Mouse (Mus musculus) forebrain, embryonic 12.5 days (tissue): Measurements from ENCODE around the gene Gm266. TPM values are rescaled to one million over a fixed set of nuclear protein-coding genes. Genes with fewer than 3 reads are reported as not detected.
A peak's percentile ranks its signal among the peaks of the same experiment; 100 is the strongest.

ENCODE experiments used
- ATAC-seq: fragments of 200-750 bp; cut with Nextera tagmentation; 2 replicates; pipeline ENCODE4 v1.8.0; 2017; ENCODE audit warnings: moderate TSS enrichment; ENCODE audit not compliant: low FRiP score
- H3K27ac ChIP-seq: fragments of 300-500 bp; sonication (generic); 2 replicates; pipeline ENCODE4 v1.5.1; 2016; ENCODE audit warnings: mild to moderate bottlenecking
- H3K27me3 ChIP-seq: fragments of 300-500 bp; sonication (generic); 2 replicates; pipeline ENCODE4 v1.6.1; 2016; ENCODE audit warnings: mild to moderate bottlenecking
- H3K36me3 ChIP-seq: fragments of 300-500 bp; sonication (generic); replicated peaks from 2 replicates; pipeline ENCODE4 v1.6.1; 2016; ENCODE audit warnings: mild to moderate bottlenecking
- H3K4me1 ChIP-seq: fragments of 300-500 bp; sonication (generic); 2 replicates; pipeline ENCODE4 v1.6.1; 2016
- H3K4me2 ChIP-seq: fragments of 300-500 bp; sonication (generic); 2 replicates; pipeline ENCODE4 v1.6.1; 2016; ENCODE audit warnings: mild to moderate bottlenecking, moderate library complexity
- H3K4me3 ChIP-seq: fragments of 300-500 bp; sonication (generic); replicated peaks from 2 replicates; pipeline ENCODE4 v1.5.1; 2016; ENCODE audit warnings: mild to moderate bottlenecking
- H3K9ac ChIP-seq: fragments of 300-500 bp; sonication (generic); 2 replicates; pipeline ENCODE4 v1.6.1; 2016; ENCODE audit warnings: mild to moderate bottlenecking
- H3K9me3 ChIP-seq: fragments of 300-500 bp; sonication (generic); 2 replicates; pipeline ENCODE4 v1.6.1; 2016
- WGBS: fragments of 180-500 bp; shearing (Covaris S2); methylation state at CpG from one replicate; pipeline ENCODE4 v1.1.7; 2016; 5-methylcytosine and 5-hydroxymethylcytosine counted together
- polyA plus RNA-seq: library from polyadenylated mRNA; unstranded; fragments of >200 nt; fragmentation: Nextera tagmentation; extraction: Ambion mirVana; gene quantifications from 2 replicates; pipeline ENCODE4 v1.2.1, GENCODE M21; 2016

Gene Gm266
- polyA plus RNA-seq, 1 experiment from 2014 or later: 3.5 TPM

DNA sequence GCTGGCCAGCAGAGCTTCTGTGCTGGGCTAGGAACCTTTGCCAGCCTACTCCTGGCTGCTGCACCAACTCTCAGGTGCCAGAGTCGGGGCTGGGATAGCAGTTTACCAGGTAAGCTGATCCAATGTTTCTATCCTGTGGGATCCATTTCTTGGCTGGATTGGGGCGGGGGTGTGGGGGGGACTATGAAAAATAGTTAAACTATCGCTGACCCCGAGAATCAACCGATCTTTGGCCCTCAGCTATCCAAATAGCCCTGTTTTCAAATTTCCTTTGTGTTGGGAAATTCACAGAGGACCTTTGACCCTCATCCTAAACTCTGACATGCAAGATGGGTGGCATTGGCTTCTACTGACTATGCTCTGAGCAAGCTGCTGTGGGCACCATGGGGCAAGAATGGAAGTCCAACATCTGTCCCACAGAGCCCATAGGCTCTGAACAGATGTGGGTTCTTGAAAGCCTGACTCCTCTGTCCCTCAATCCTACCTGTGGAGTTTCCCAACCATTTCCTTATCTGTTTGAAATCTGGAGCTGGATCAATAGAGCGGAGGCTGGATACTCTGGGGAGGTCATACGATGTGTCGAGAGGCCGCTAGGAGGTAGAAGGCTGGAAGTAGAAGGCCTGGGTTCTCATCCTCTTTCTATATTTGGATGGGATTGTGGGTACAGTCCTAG, 44.8 kb downstream of the Gm266 start:
- Histone ChIP-seq H3K36me3 (no peaks in the 10 kb centered on the region), H3K27me3 (peaks cover 92% of the 10 kb centered on the region), H3K9ac (no peak overlapping the region), H3K4me1 (peaks cover 21% of the 10 kb centered on the region), H3K4me2 (no peak overlapping the region), H3K27ac (no peak overlapping the region), H3K4me3 (no peak overlapping the region), H3K9me3 (no peaks in the 10 kb centered on the region)
- ATAC-seq: no peak
- 93% methylated on average over 9 of the region's 9 CpGs for WGBS

GRCm38 (mm10) chr12:111438850-111439249, 46.8 kb downstream of the Gm266 start:
- Histone ChIP-seq H3K27me3 (peaks cover 89% of the 10 kb centered on the region), H3K4me1 (peaks cover 19% of the 10 kb centered on the region), H3K4me2 (no peak overlapping the region), H3K36me3 (no peaks in the 10 kb centered on the region), H3K4me3 (no peak overlapping the region), H3K9ac (no peak overlapping the region), H3K9me3 (no peaks in the 10 kb centered on the region), H3K27ac (no peak overlapping the region)
- WGBS: 85% methylated on average over 6 of the region's 6 CpGs
- no peak for ATAC-seq

- H3K36me3 ChIP-seq: no peaks in the 10 kb centered on the region
- H3K9ac ChIP-seq: no peak overlapping the region
- ATAC-seq: no peak
- H3K4me3 ChIP-seq: no peak overlapping the region
- H3K27me3 ChIP-seq: peaks cover 88% of the 10 kb centered on the region
- 82% methylated on average over 5 of the region's 5 CpGs for WGBS
- no peak overlapping the region for H3K27ac ChIP-seq
- H3K4me2 ChIP-seq: no peak overlapping the region
- H3K4me1 ChIP-seq: peaks cover 12% of the 10 kb centered on the region
- H3K9me3 ChIP-seq: no peaks in the 10 kb centered on the region
Observed at GRCm38 (mm10) chr12:111437222-111437900, 48.3 kb downstream of the Gm266 start.

DNA sequence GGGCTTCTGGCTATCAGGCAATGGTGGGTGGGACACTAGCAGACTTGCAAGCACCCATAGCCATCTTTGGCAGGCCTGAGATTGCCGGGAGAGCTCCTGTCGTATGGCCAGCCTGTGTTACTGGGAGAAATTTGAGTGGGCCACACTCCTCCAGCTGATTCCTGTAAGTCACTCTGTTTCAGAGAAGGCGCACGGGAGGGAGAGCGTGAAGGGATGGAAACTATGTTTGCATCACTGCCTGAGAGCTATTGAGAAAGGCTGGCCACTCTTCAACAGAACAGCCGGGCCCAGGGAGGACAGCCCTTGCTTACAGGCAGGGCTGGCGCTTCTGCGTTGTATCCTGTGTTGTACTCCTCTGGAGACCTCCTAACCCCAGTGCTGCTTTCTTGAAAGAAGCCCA, 49.0 kb downstream of the Gm266 start:
- H3K36me3 ChIP-seq: no peaks in the 10 kb centered on the region
- peaks cover 5% of the 10 kb centered on the region; the same call in 1 of the 2 replicates for H3K4me1 ChIP-seq
- no peaks in the 10 kb centered on the region for H3K9me3 ChIP-seq
- peaks cover 88% of the 10 kb centered on the region for H3K27me3 ChIP-seq
- H3K9ac ChIP-seq: no peak overlapping the region
- no peak for ATAC-seq
- no peak overlapping the region for H3K27ac ChIP-seq
- no peak overlapping the region for H3K4me2 ChIP-seq
- WGBS: 73% methylated on average over 8 of the region's 8 CpGs
- no peak overlapping the region for H3K4me3 ChIP-seq

GRCm38 (mm10) chr12:111436170-111436569, 49.5 kb downstream of the Gm266 start:
- no peak overlapping the region for H3K27ac ChIP-seq
- peaks cover 88% of the 10 kb centered on the region for H3K27me3 ChIP-seq
- H3K4me1 ChIP-seq: 0 out of 2 replicates have a peak, but pooled peaks cover 4% of the 10 kb centered on the region
- no peak overlapping the region for H3K9ac ChIP-seq
- H3K9me3 ChIP-seq: no peaks in the 10 kb centered on the region
- no peak for ATAC-seq
- no peak overlapping the region for H3K4me2 ChIP-seq
- no peak overlapping the region for H3K4me3 ChIP-seq
- WGBS: 92% methylated on average over 3 of the region's 3 CpGs
- no peaks in the 10 kb centered on the region for H3K36me3 ChIP-seq

- H3K9me3 ChIP-seq: no peaks in the 10 kb centered on the region
- H3K27ac ChIP-seq: 0 out of 2 replicates have a peak overlapping the region, but pooled peaks have one; percentile 46
- H3K4me3 ChIP-seq: no peak overlapping the region
- H3K36me3 ChIP-seq: no peaks in the 10 kb centered on the region
- peaks cover 12% of the 10 kb centered on the region for H3K4me1 ChIP-seq
- no peak for ATAC-seq
- peaks cover 89% of the 10 kb centered on the region for H3K27me3 ChIP-seq
- no peak overlapping the region for H3K9ac ChIP-seq
- no peak overlapping the region for H3K4me2 ChIP-seq
- 60% methylated on average over 8 of the region's 8 CpGs for WGBS
Observed at GRCm38 (mm10) chr12:111434745-111435327, 50.8 kb downstream of the Gm266 start.

Other genes with a start within 250 kb of the Gm266 start
- gene Amn, start 214.7 kb downstream of the Gm266 start, polyA plus RNA-seq: 0.63 and 0.95 TPM in 2 replicates
- gene Cdc42bpb, start 108.1 kb downstream of the Gm266 start, polyA plus RNA-seq: 38.9 and 41.6 TPM in 2 replicates
- gene Lbhd2, start 79.0 kb downstream of the Gm266 start, polyA plus RNA-seq: 0.51 and 0.63 TPM in 2 replicates
- 1.4 and 3.3 TPM in 2 replicates for gene Exoc3l4, start 68.8 kb downstream of the Gm266 start, polyA plus RNA-seq
- 1.5 and 2.2 TPM in 2 replicates for gene Tnfaip2, start 43.4 kb downstream of the Gm266 start, polyA plus RNA-seq
- 734 and 738 TPM in 2 replicates for gene Eif5, start 52.2 kb upstream of the Gm266 start, polyA plus RNA-seq
- 73.1 and 82.3 TPM in 2 replicates for gene Mark3, start 88.7 kb upstream of the Gm266 start, polyA plus RNA-seq
- 2,395 and 2,485 TPM in 2 replicates for gene Ckb, start 186.5 kb upstream of the Gm266 start, polyA plus RNA-seq
- 15.4 and 16.7 TPM in 2 replicates for gene Trmt61a, start 192.3 kb upstream of the Gm266 start, polyA plus RNA-seq
- 59.0 and 62.7 TPM in 2 replicates for gene Bag5, start 227.4 kb upstream of the Gm266 start, polyA plus RNA-seq
- 55.0 and 56.0 TPM in 2 replicates for gene Apopt1, start 227.4 kb upstream of the Gm266 start, polyA plus RNA-seq